Mouse (Mus musculus): ENCODE measurements around the gene B3gnt3. TPM values are rescaled to one million over a fixed set of nuclear protein-coding genes. Genes with fewer than 3 reads are reported as not detected.
"Not testable (repeated sequence)": the region's sequence is repeated elsewhere in the genome, so short reads cannot be mapped to it uniquely, and the experiment has no call there.

The B3gnt3 gene
- polyA plus RNA-seq, 1 experiment from 2014 or later: 3.7 TPM

GRCm38 (mm10) chr8:71709800-71710446, 8.3 kb upstream of the B3gnt3 start:
- Histone ChIP-seq H3K36me3 (peaks cover 22% of the 10 kb centered on the region), H3K9ac (no peak overlapping the region), H3K4me2 (peak overlapping the region; percentile 49), H3K9me3 (replicated peaks) (no peaks in the 10 kb centered on the region), H3K27ac (no peak overlapping the region), H3K27me3 (peaks cover 19% of the 10 kb centered on the region), H3K4me3 (replicated peaks) (no peak overlapping the region), H3K4me1 (replicated peaks) (peaks cover 17% of the 10 kb centered on the region)
- WGBS (ENCODE audit: insufficient replicate concordance): 25% methylated on average over 25 of the region's 25 CpGs
- ATAC-seq (ENCODE audit: low read depth) (peak; percentile 66), DNase-seq (peak; percentile 70)

GRCm38 (mm10) chr8:71709134-71709799, 7.7 kb upstream of the B3gnt3 start:
- Histone ChIP-seq H3K4me3 (replicated peaks) (no peak overlapping the region), H3K9ac (no peak overlapping the region), H3K27ac (no peak overlapping the region), H3K4me1 (replicated peaks) (peaks cover 24% of the 10 kb centered on the region), H3K27me3 (peaks cover 25% of the 10 kb centered on the region), H3K36me3 (peaks cover 18% of the 10 kb centered on the region; the same call in 1 of the 2 replicates), H3K9me3 (replicated peaks) (no peaks in the 10 kb centered on the region), H3K4me2 (peak overlapping the region; percentile 49; the same call in 1 of the 2 replicates)
- 57% methylated on average over 25 of the region's 25 CpGs for WGBS (ENCODE audit: insufficient replicate concordance)
- ATAC-seq (ENCODE audit: low read depth) (peak; percentile 34), DNase-seq (no peak)

- ATAC-seq (ENCODE audit: low read depth): no peak
These were observed 6.3 kb upstream of the B3gnt3 start for GRCm38 (mm10) chr8:71707874-71708273.

GRCm38 (mm10) chr8:71703400-71703799, 1.8 kb upstream of the B3gnt3 start:
- H3K4me3 ChIP-seq (replicated peaks): peak overlapping the region; percentile 61
- H3K27ac ChIP-seq: peak overlapping the region; percentile 90
- H3K4me1 ChIP-seq (replicated peaks): peaks cover 61% of the 10 kb centered on the region
- peak overlapping the region; percentile 81 for H3K4me2 ChIP-seq
- H3K27me3 ChIP-seq: peaks cover 58% of the 10 kb centered on the region
- peak overlapping the region; percentile 75 for H3K9ac ChIP-seq
- H3K9me3 ChIP-seq (replicated peaks); H3K36me3 ChIP-seq; DNase-seq: not testable (repeated sequence)
- peak; percentile 77 for ATAC-seq (ENCODE audit: low read depth)

More at GRCm38 (mm10) chr8:71707874-71708273, 6.3 kb upstream of the B3gnt3 start:
- Histone ChIP-seq H3K36me3 (peaks cover 15% of the 10 kb centered on the region; the same call in 1 of the 2 replicates), H3K27ac (no peak overlapping the region), H3K4me2 (no peak overlapping the region), H3K9me3 (replicated peaks) (no peaks in the 10 kb centered on the region), H3K27me3 (peaks cover 26% of the 10 kb centered on the region), H3K9ac (no peak overlapping the region), H3K4me3 (replicated peaks) (no peak overlapping the region), H3K4me1 (replicated peaks) (peaks cover 38% of the 10 kb centered on the region)
- WGBS (ENCODE audit: insufficient replicate concordance): 30% methylated on average over 8 of the region's 8 CpGs
- DNase-seq: peak; percentile 48

GRCm38 (mm10) chr8:71702923-71703322, 1.3 kb upstream of the B3gnt3 start:
- Histone ChIP-seq H3K9ac (peak overlapping the region; percentile 75), H3K4me1 (replicated peaks) (peaks cover 61% of the 10 kb centered on the region), H3K9me3 (replicated peaks) (no peaks in the 10 kb centered on the region), H3K4me3 (replicated peaks) (peak overlapping the region; percentile 61), H3K27ac (peak overlapping the region; percentile 90), H3K4me2 (peak overlapping the region; percentile 81), H3K36me3 (no peaks in the 10 kb centered on the region), H3K27me3 (peaks cover 61% of the 10 kb centered on the region)
- WGBS (ENCODE audit: insufficient replicate concordance): 36% methylated on average over 3 of the region's 3 CpGs
- DNase-seq (peak; percentile 74), ATAC-seq (ENCODE audit: low read depth) (peak; percentile 98)

- H3K4me1 ChIP-seq (replicated peaks): peaks cover 55% of the 10 kb centered on the region
- no peak for DNase-seq
- peak overlapping the region; percentile 61 for H3K4me3 ChIP-seq (replicated peaks)
- H3K36me3 ChIP-seq: no peaks in the 10 kb centered on the region
- no peak for ATAC-seq (ENCODE audit: low read depth)
- peaks cover 61% of the 10 kb centered on the region for H3K27me3 ChIP-seq
- H3K4me2 ChIP-seq: peak overlapping the region; percentile 81
- H3K9ac ChIP-seq: peak overlapping the region; percentile 75
- WGBS (ENCODE audit: insufficient replicate concordance): 15% methylated on average over 4 of the region's 4 CpGs
- peak overlapping the region; percentile 90 for H3K27ac ChIP-seq
- no peaks in the 10 kb centered on the region for H3K9me3 ChIP-seq (replicated peaks)
These were observed 471 bp upstream of the B3gnt3 start for GRCm38 (mm10) chr8:71702087-71702432.

- Histone ChIP-seq H3K9ac (peak overlapping the region; percentile 49), H3K9me3 (replicated peaks) (no peaks in the 10 kb centered on the region), H3K4me3 (replicated peaks) (peak overlapping the region; percentile 61), H3K27ac (no peak overlapping the region), H3K4me1 (replicated peaks) (peaks cover 55% of the 10 kb centered on the region), H3K27me3 (peaks cover 67% of the 10 kb centered on the region), H3K4me2 (peak overlapping the region; percentile 81), H3K36me3 (no peaks in the 10 kb centered on the region)
- ATAC-seq (ENCODE audit: low read depth): no peak
- 9% methylated on average over 29 of the region's 29 CpGs for WGBS (ENCODE audit: insufficient replicate concordance)
- DNase-seq: no peak
These were observed 908 bp downstream of the B3gnt3 start for GRCm38 (mm10) chr8:71700493-71701269.

- not testable (repeated sequence) for H3K9ac ChIP-seq; H3K27ac ChIP-seq; H3K36me3 ChIP-seq; H3K4me2 ChIP-seq; DNase-seq; H3K4me3 ChIP-seq (replicated peaks); ATAC-seq (ENCODE audit: low read depth); H3K9me3 ChIP-seq (replicated peaks)
- peaks cover 85% of the 10 kb centered on the region for H3K27me3 ChIP-seq
- 52% methylated on average over 12 of the region's 12 CpGs for WGBS (ENCODE audit: insufficient replicate concordance)
- H3K4me1 ChIP-seq (replicated peaks): peaks cover 16% of the 10 kb centered on the region
These were observed 6.1 kb downstream of the B3gnt3 start for GRCm38 (mm10) chr8:71695456-71695855.

- Histone ChIP-seq H3K4me3 (replicated peaks) (no peak overlapping the region), H3K27me3 (peaks cover 86% of the 10 kb centered on the region), H3K9me3 (replicated peaks) (no peaks in the 10 kb centered on the region), H3K4me2 (no peak overlapping the region), H3K36me3 (no peaks in the 10 kb centered on the region), H3K27ac (no peak overlapping the region), H3K9ac (no peak overlapping the region), H3K4me1 (replicated peaks) (peaks cover 7% of the 10 kb centered on the region)
- DNase-seq (no peak), ATAC-seq (ENCODE audit: low read depth) (no peak)
- WGBS (ENCODE audit: insufficient replicate concordance): 10% methylated on average over 68 of the region's 68 CpGs
These were observed 8.2 kb downstream of the B3gnt3 start for GRCm38 (mm10) chr8:71693166-71694041.

GRCm38 (mm10) chr8:71692509-71692908, 9.1 kb downstream of the B3gnt3 start:
- Histone ChIP-seq H3K4me3 (replicated peaks) (no peak overlapping the region), H3K27ac (no peak overlapping the region), H3K9ac (no peak overlapping the region), H3K4me1 (replicated peaks) (peaks cover 7% of the 10 kb centered on the region), H3K4me2 (no peak overlapping the region), H3K36me3 (no peaks in the 10 kb centered on the region), H3K9me3 (replicated peaks) (no peaks in the 10 kb centered on the region), H3K27me3 (peaks cover 91% of the 10 kb centered on the region)
- WGBS (ENCODE audit: insufficient replicate concordance): 7% methylated on average over 30 of the region's 30 CpGs
- no peak; the same call in 1 of the 2 replicates for ATAC-seq (ENCODE audit: low read depth)
- DNase-seq: no peak

Measured in liver, embryonic 13.5 days (tissue).